Mouse (Mus musculus): ENCODE results near the gene Coasy.
A peak's percentile ranks its signal among the peaks of the same experiment; 100 is the strongest.

- TF ChIP-seq CTCF (IDR thresholded peaks at IDR 0.05; ENCODE audit: extremely low read depth, insufficient read depth, low read length) (peak; percentile 28; the same call in 1 of the 2 replicates), POLR2A (IDR thresholded peaks at IDR 0.05; ENCODE audit: extremely low read depth, insufficient read depth, low read length) (peak; percentile 68)
Measured at GRCm38 (mm10) chr11:101082208-101083082, at the start of gene Coasy.
